Mouse (Mus musculus) midbrain, embryonic 10.5 days (tissue): ENCODE measurements around the gene Rbm33. TPM values are rescaled to one million over a fixed set of nuclear protein-coding genes. Genes with fewer than 3 reads are reported as not detected.

Experiments
- DNase-seq: peaks from one replicate; pipeline ENCODE4 v3.0.0-alpha.2; 2017; ENCODE audit warnings: low spot score
- H3K27ac ChIP-seq: fragments of 300-500 bp; sonication (generic); replicated peaks from 2 replicates; pipeline ENCODE4 v1.5.1; 2016; ENCODE audit warnings: mild to moderate bottlenecking
- H3K27me3 ChIP-seq: fragments of 300-500 bp; sonication (generic); 2 replicates; pipeline ENCODE4 v1.6.1; 2016; ENCODE audit warnings: low read depth, mild to moderate bottlenecking; ENCODE audit not compliant: poor library complexity, severe bottlenecking
- H3K36me3 ChIP-seq: fragments of 300-500 bp; sonication (generic); 2 replicates; pipeline ENCODE4 v1.6.1; 2016; ENCODE audit warnings: mild to moderate bottlenecking, moderate library complexity
- H3K4me1 ChIP-seq: fragments of 300-500 bp; sonication (generic); 2 replicates; pipeline ENCODE4 v1.6.1; 2016
- H3K4me3 ChIP-seq: fragments of 300-500 bp; sonication (generic); 2 replicates; pipeline ENCODE4 v1.5.1; 2016; ENCODE audit warnings: mild to moderate bottlenecking, moderate library complexity
- H3K9me3 ChIP-seq: fragments of 300-500 bp; sonication (generic); replicated peaks from 2 replicates; pipeline ENCODE4 v1.6.1; 2016; ENCODE audit warnings: mild to moderate bottlenecking
- WGBS: fragments of 180-500 bp; shearing (Covaris S2); methylation state at CpG from one replicate; pipeline ENCODE4 v1.1.7; 2016; 5-methylcytosine and 5-hydroxymethylcytosine counted together
- polyA plus RNA-seq: library from polyadenylated mRNA; unstranded; fragments of >200 nt; fragmentation: Nextera tagmentation; extraction: Ambion mirVana; gene quantifications from 2 replicates; pipeline ENCODE4 v1.2.1, GENCODE M21; 2016

The Rbm33 gene
- polyA plus RNA-seq, 1 experiment from 2014 or later = 13.2 TPM

DNA sequence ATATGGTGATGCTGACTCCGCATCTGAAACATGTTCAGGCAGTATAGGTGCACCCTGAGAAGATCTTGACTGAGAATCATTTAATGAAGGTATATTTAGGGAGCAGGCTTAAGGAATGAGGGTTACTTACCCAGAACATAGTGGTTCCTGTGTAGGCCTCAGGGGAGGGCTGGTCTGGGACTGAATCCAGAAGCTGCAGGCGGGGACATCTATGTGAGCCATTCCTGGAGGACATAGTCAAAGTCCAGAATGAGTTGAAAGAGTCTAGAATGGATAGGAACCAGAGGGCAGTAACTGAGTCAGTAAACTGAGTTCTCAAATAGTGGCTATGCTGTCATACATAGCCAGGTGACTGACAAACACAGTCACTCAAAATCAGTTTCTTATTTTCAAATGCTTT lies 16.8 kb downstream of the Rbm33 start:
- H3K4me1 ChIP-seq = no peaks in the 10 kb centered on the region
- 93% methylated on average over 2 of the region's 2 CpGs for WGBS
- H3K27ac ChIP-seq = no peak overlapping the region
- H3K27me3 ChIP-seq = no peaks in the 10 kb centered on the region
- no peak overlapping the region for H3K4me3 ChIP-seq
- H3K9me3 ChIP-seq = no peaks in the 10 kb centered on the region
- DNase-seq = no peak
- peaks cover 76% of the 10 kb centered on the region for H3K36me3 ChIP-seq

DNA sequence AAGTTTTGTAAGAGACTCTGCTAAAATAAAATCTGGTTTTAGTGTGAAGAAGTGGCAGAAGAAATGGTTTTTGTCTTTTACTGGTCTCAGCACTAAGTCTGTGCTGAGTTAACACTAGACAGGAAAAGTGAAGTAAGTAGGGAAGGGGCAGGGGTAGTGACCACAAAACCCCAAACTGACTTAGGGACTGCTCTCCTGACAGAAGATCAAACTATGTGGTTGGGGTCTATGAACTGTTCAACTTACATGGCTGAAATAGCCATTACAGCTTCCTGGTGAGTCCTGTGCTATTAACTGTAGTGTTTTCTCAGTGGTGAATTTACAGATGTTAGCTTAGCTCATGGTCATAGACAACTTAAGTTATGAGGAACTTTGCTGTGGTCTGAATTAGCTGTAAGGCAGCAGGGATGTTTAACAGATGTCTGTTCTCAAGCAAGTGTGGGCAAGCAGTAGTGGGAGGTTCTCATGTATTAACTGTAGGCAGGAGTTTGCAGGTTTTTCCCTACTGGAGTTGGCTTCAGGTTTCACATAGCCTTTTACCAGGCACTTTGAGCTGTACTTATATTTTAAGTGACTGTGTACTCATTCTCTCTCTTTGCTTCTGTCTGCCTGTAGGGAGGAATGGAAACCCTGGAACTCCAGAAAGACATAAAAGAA lies 35.1 kb downstream of the Rbm33 start:
- DNase-seq = no peak

DNA sequence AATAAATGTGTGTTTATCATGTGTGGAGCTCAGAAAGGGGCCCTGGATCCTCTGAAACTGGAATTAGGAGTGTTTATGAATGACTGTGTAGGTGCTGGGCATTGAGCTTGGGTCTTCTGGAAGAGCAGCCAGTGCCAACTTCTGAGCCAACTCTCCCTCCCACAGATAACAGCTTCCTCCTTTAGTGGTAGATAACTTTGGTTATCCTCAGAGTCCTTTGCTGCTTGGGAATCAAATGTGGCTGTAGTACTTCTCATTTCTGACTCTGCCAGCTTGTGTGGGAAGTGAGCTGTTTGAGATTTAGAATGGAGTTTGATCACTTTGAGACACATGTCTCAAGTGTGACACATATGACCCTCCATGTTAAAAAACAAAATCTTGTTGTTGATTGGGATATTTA lies 38.7 kb downstream of the Rbm33 start:
- Histone ChIP-seq H3K9me3 (no peaks in the 10 kb centered on the region), H3K27ac (no peak overlapping the region), H3K4me3 (no peak overlapping the region), H3K27me3 (no peaks in the 10 kb centered on the region), H3K4me1 (no peaks in the 10 kb centered on the region), H3K36me3 (peaks cover 88% of the 10 kb centered on the region)
- DNase-seq = no peak

More for the DNA sequence above, 35.1 kb downstream of the Rbm33 start:
- Histone ChIP-seq H3K4me3 (no peak overlapping the region), H3K27ac (no peak overlapping the region), H3K9me3 (no peaks in the 10 kb centered on the region), H3K4me1 (no peaks in the 10 kb centered on the region), H3K36me3 (peaks cover 85% of the 10 kb centered on the region), H3K27me3 (no peaks in the 10 kb centered on the region)

GRCm38 (mm10) chr5:28360745-28361144 lies 43.8 kb downstream of the Rbm33 start:
- no peak for DNase-seq
- Histone ChIP-seq H3K4me3 (no peak overlapping the region), H3K9me3 (no peaks in the 10 kb centered on the region), H3K27me3 (no peaks in the 10 kb centered on the region), H3K27ac (no peak overlapping the region), H3K4me1 (no peaks in the 10 kb centered on the region), H3K36me3 (peaks cover 92% of the 10 kb centered on the region)
- 84% methylated on average over 2 of the region's 2 CpGs for WGBS

- H3K27ac ChIP-seq = no peak overlapping the region
- no peaks in the 10 kb centered on the region for H3K9me3 ChIP-seq
- no peaks in the 10 kb centered on the region for H3K27me3 ChIP-seq
- WGBS = 94% methylated on average over 2 of the region's 2 CpGs
- no peak for DNase-seq
- no peaks in the 10 kb centered on the region for H3K4me1 ChIP-seq
- peaks cover 91% of the 10 kb centered on the region for H3K36me3 ChIP-seq
- H3K4me3 ChIP-seq = no peak overlapping the region
These were observed 51.1 kb downstream of the Rbm33 start for GRCm38 (mm10) chr5:28368056-28368455.

GRCm38 (mm10) chr5:28370836-28371235 lies 53.9 kb downstream of the Rbm33 start:
- H3K4me1 ChIP-seq = no peaks in the 10 kb centered on the region; the same call in 1 of the 2 replicates
- H3K4me3 ChIP-seq = no peak overlapping the region
- H3K27ac ChIP-seq = no peak overlapping the region
- DNase-seq = no peak
- peaks cover 82% of the 10 kb centered on the region for H3K36me3 ChIP-seq
- H3K9me3 ChIP-seq = no peaks in the 10 kb centered on the region
- H3K27me3 ChIP-seq = no peaks in the 10 kb centered on the region

- Histone ChIP-seq H3K4me3 (no peak overlapping the region), H3K27ac (no peak overlapping the region), H3K4me1 (no peaks in the 10 kb centered on the region; the same call in 1 of the 2 replicates), H3K27me3 (no peaks in the 10 kb centered on the region), H3K36me3 (peaks cover 79% of the 10 kb centered on the region), H3K9me3 (no peaks in the 10 kb centered on the region)
- no peak for DNase-seq
- WGBS = 98% methylated on average over 1 of the region's 1 CpGs
These were observed 55.3 kb downstream of the Rbm33 start for GRCm38 (mm10) chr5:28372172-28372664.

DNA sequence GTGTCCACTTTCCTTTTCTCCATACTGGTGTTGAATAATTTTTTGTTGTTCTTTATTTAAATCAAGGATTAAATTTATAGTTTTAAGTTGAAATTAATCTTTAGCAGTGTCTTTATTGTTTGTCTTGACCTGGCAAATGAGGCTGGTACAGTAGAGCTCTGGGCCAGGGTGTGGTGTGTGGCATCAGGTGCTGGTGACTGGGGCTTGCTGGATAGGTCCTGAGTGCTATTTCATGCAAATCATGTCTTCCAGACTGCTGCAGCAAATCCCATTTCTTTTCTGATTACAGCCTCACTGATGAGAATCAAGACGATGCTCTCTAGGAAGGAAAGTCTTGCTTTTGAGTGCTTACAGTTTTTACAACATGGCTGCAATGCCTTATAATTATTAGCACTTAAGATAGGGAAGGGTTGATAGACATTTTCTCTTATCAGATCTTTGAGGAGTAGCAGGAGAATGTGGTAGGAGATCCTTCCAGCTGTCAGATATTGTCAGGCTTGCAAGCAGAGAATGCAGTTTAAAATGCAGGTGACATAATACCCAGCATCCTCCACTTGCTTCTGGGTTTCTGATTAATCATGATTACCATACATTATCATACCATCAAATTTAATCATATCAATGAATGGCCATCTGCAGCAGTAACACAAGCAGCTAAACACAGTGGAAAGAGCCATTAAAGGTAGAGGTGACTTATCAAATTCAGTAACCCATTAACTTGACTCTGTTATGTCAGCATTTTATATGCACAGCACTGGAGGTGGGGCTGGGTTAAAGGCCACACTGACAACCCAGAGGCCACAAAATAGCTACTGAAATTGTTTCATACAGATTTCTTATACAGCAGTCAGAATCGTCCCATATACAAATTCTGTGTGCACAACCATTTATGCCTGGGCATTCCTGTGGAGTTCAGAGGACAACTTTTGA lies 56.8 kb downstream of the Rbm33 start:
- Histone ChIP-seq H3K27me3 (no peaks in the 10 kb centered on the region), H3K4me1 (no peaks in the 10 kb centered on the region; the same call in 1 of the 2 replicates), H3K27ac (no peak overlapping the region), H3K4me3 (no peak overlapping the region), H3K9me3 (no peaks in the 10 kb centered on the region), H3K36me3 (peaks cover 75% of the 10 kb centered on the region)
- no peak for DNase-seq
- 94% methylated on average over 2 of the region's 2 CpGs for WGBS

DNA sequence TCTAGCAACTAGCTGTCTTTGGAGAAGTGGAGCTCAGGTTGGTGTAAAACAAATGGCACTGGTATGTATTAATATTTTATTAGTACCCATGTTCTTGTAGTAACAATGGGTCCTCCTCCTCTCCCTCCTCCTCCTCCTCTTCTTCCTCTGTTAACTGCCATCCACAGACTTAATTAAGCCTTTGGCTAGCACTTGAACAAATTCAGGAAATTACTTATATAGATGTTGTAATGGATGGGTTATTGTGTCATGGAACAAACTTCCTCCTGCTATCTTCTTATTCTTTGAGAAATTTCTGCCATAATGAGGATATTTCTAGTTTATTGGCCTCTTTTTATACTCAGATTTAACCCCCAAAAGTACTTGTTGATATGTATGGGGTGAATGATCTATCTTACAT lies 60.4 kb downstream of the Rbm33 start:
- DNase-seq = no peak
- Histone ChIP-seq H3K27ac (no peak overlapping the region), H3K4me1 (no peaks in the 10 kb centered on the region; the same call in 1 of the 2 replicates), H3K27me3 (no peaks in the 10 kb centered on the region), H3K4me3 (no peak overlapping the region), H3K9me3 (no peaks in the 10 kb centered on the region), H3K36me3 (peaks cover 66% of the 10 kb centered on the region)

GRCm38 (mm10) chr5:28382289-28382688 lies 65.4 kb downstream of the Rbm33 start:
- Histone ChIP-seq H3K27ac (no peak overlapping the region), H3K27me3 (no peaks in the 10 kb centered on the region), H3K4me3 (no peak overlapping the region), H3K4me1 (no peaks in the 10 kb centered on the region), H3K9me3 (no peaks in the 10 kb centered on the region), H3K36me3 (peaks cover 63% of the 10 kb centered on the region)
- DNase-seq = no peak
- 93% methylated on average over 1 of the region's 1 CpGs for WGBS

- H3K27me3 ChIP-seq = no peaks in the 10 kb centered on the region
- H3K4me1 ChIP-seq = no peaks in the 10 kb centered on the region
- 88% methylated on average over 3 of the region's 3 CpGs for WGBS
- no peak overlapping the region for H3K27ac ChIP-seq
- no peaks in the 10 kb centered on the region for H3K9me3 ChIP-seq
- no peak overlapping the region for H3K4me3 ChIP-seq
- peaks cover 76% of the 10 kb centered on the region for H3K36me3 ChIP-seq
- no peak for DNase-seq
These were observed 69.9 kb downstream of the Rbm33 start for GRCm38 (mm10) chr5:28386783-28387182.

DNA sequence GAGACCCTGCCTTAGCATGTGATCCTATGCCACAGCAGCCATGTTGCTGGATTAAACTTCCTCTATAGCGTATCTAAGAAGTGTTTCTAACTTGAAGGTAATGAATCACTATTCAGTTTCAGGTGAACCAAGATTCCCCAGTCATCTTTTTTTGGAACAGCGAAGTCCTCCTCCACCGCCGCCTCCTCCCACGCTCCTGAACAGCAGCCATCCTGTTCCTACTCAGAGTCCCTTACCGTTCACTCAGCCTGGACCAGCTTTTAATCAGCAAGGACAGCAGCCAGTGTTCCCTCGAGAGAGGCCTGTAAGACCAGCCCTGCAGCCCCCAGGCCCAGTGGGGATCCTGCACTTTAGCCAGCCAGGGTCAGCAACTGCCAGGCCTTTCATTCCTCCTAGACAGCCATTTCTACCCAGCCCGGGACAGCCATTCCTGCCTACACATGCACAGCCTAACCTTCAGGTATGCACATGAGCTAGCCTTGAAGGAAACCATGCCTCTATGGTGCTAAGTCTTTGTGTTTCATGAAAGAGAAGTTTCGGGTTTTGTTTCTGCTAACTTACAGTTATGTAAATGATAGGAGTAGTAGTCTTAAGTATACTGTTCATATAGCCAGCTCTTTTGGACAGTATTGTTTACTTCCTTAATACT lies 70.7 kb downstream of the Rbm33 start:
- no peak for DNase-seq
- peaks cover 78% of the 10 kb centered on the region for H3K36me3 ChIP-seq
- no peaks in the 10 kb centered on the region for H3K4me1 ChIP-seq
- no peak overlapping the region for H3K4me3 ChIP-seq
- H3K9me3 ChIP-seq = no peaks in the 10 kb centered on the region
- 90% methylated on average over 9 of the region's 9 CpGs for WGBS
- H3K27ac ChIP-seq = no peak overlapping the region
- no peaks in the 10 kb centered on the region for H3K27me3 ChIP-seq

DNA sequence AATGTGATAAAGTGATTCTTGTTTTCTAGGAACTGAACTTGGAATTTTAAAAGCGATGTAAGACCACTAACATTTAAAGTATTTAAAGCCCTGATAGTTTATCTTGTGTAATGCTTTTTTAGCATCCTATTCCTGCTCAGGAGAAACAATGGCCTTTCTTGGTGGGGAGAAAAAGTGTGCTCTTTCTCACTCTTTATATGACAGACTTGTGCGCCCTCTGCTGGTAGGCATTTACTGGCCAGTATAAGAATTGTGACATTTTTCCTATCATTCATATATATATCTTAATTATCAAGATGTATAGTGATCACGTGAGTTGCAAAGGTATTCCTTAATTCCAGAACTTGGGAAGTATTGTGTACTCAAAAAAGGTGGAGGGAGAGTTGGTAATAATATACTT lies 71.3 kb downstream of the Rbm33 start:
- H3K27ac ChIP-seq = no peak overlapping the region
- H3K4me1 ChIP-seq = no peaks in the 10 kb centered on the region
- WGBS = 63% methylated on average over 3 of the region's 3 CpGs
- no peaks in the 10 kb centered on the region for H3K9me3 ChIP-seq
- no peak overlapping the region for H3K4me3 ChIP-seq
- no peaks in the 10 kb centered on the region for H3K27me3 ChIP-seq
- peak; percentile 33 for DNase-seq
- H3K36me3 ChIP-seq = peaks cover 80% of the 10 kb centered on the region
